Mouse (Mus musculus) liver, adult 2 months (tissue): ENCODE data around the gene Clcn6. TPM values are rescaled to one million over a fixed set of nuclear protein-coding genes. Genes with fewer than 3 reads are reported as not detected.

Experiments
- DNase-seq: peaks from one replicate; pipeline ENCODE4 v3.0.0-alpha.2; 2011; ENCODE audit warnings: low read depth, low spot score; ENCODE audit errors: extremely low read depth
- H3K27ac ChIP-seq: fragments of 200-500 bp; replicated peaks from 2 replicates; pipeline ENCODE4 v1.5.1; 2012; ENCODE audit warnings: low read depth, mild to moderate bottlenecking, control low read depth, inconsistent platforms, low read length; ENCODE audit not compliant: insufficient read depth
- H3K27me3 ChIP-seq: fragments of 200-500 bp; 2 replicates; pipeline ENCODE4 v1.6.1; 2012; ENCODE audit warnings: mild to moderate bottlenecking, moderate library complexity, low read length, inconsistent platforms; ENCODE audit not compliant: control insufficient read depth, insufficient read depth
- H3K36me3 ChIP-seq: fragments of 200-500 bp; 2 replicates; pipeline ENCODE4 v1.6.1; 2012; ENCODE audit warnings: low read length, inconsistent platforms; ENCODE audit not compliant: control insufficient read depth, insufficient read depth
- H3K4me1 ChIP-seq: fragments of 200-500 bp; 2 replicates; pipeline ENCODE4 v1.6.1; 2011; ENCODE audit warnings: low read length; ENCODE audit not compliant: control insufficient read depth, insufficient read depth
- H3K4me3 ChIP-seq: fragments of 200-500 bp; 2 replicates; pipeline ENCODE4 v1.5.1; 2011; ENCODE audit warnings: low read depth, mild to moderate bottlenecking, control low read depth, low read length, moderate library complexity; ENCODE audit not compliant: insufficient read depth
- H3K79me2 ChIP-seq: fragments of 200-500 bp; 2 replicates; pipeline ENCODE4 v1.6.1; 2012; ENCODE audit warnings: inconsistent platforms, mild to moderate bottlenecking, low read length, moderate library complexity; ENCODE audit not compliant: control insufficient read depth, insufficient read depth
- H3K9ac ChIP-seq: fragments of 200-500 bp; 2 replicates; pipeline ENCODE4 v1.6.1; 2012; ENCODE audit warnings: low read depth, mild to moderate bottlenecking, control low read depth, inconsistent platforms, low read length
- CTCF ChIP-seq: fragments of 200-500 bp; IDR thresholded peaks from 2 replicates; pipeline ENCODE4 v1.5.1; 2011; ENCODE audit warnings: low read depth, low read length, control low read depth
- POLR2A ChIP-seq: fragments of 200-500 bp; IDR thresholded peaks from 2 replicates; pipeline ENCODE4 v1.6.1; 2011; ENCODE audit warnings: low read length, control low read depth; ENCODE audit not compliant: insufficient read depth; ENCODE audit errors: extremely low read depth
- WGBS: fragments of 180-500 bp; shearing (Covaris S2); methylation state at CpG from one replicate; pipeline ENCODE4 v1.1.7; 2018; 5-methylcytosine and 5-hydroxymethylcytosine counted together
- polyA plus RNA-seq: library from polyadenylated mRNA; depleted of rRNA; stranded (reverse); fragments of >200 nt; gene quantifications from 2 replicates; pipeline ENCODE4 v1.2.3, GENCODE M21; 2012
- total RNA-seq: library from RNA; depleted of rRNA; stranded (reverse); fragments of >200 nt; gene quantifications from 2 replicates; pipeline ENCODE4 v1.2.3, GENCODE M21; 2014

Clcn6 gene
- total and polyA plus RNA-seq, 2 experiments: 1.8 to 5.3 TPM

DNA sequence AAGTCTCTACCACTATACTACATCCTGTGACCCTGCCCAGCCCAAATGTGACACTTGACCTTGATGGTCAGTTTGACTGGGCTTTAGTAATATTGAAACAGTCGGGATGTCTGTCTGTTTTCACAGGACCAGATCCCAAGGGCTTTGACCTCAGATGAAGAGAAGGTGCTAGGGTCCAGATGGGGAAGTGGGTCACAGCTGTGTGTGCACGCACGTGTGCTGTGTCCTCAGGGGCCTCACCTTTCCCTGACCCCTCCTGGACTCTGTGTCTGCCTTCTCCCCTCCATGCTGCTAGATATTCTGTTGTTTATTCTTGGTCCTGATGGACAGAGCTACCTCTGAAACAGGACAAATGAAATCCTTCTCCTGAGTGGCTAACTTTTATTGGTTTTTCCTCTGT is 27.3 kb downstream of the Clcn6 start:
- Histone ChIP-seq H3K9ac (no peak overlapping the region), H3K27me3 (no peaks in the 10 kb centered on the region), H3K36me3 (peaks cover 13% of the 10 kb centered on the region; the same call in 1 of the 2 replicates), H3K4me3 (no peak overlapping the region), H3K27ac (no peak overlapping the region), H3K4me1 (no peaks in the 10 kb centered on the region), H3K79me2 (no peaks in the 10 kb centered on the region)
- TF ChIP-seq POLR2A (no peak), CTCF (no peak)
- 62% methylated on average over 3 of the region's 3 CpGs for WGBS
- DNase-seq: no peak

DNA sequence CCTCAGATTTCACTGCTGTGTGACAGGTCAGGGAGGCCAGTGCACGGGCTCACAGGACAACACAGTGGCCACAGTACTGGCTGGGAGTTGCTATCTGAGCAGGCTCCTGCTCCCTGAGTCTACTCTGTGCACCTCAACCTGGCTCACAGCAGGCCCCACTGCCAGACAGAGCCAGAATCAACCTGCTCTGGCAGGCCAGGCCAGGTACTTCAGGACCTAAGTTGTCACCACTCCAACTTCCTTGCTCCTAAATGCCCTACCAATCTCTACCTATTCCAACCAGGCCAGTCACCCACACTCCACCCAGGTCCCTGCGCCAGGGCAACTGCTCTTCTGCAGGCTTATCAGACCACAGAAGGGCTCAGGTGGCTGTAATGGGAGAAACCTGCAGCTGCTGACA is 29.0 kb downstream of the Clcn6 start:
- Histone ChIP-seq H3K27ac (no peak overlapping the region), H3K9ac (no peak overlapping the region), H3K4me1 (no peaks in the 10 kb centered on the region), H3K79me2 (no peaks in the 10 kb centered on the region), H3K27me3 (no peaks in the 10 kb centered on the region), H3K4me3 (no peak overlapping the region), H3K36me3 (peaks cover 15% of the 10 kb centered on the region; the same call in 1 of the 2 replicates)
- WGBS: 93% methylated on average over 2 of the region's 2 CpGs
- TF ChIP-seq POLR2A (no peak), CTCF (no peak)
- no peak for DNase-seq

GRCm38 (mm10) chr4:148008412-148008811 is 30.2 kb downstream of the Clcn6 start:
- no peak overlapping the region for H3K9ac ChIP-seq
- no peak overlapping the region for H3K4me3 ChIP-seq
- no peaks in the 10 kb centered on the region for H3K4me1 ChIP-seq
- WGBS: 91% methylated on average over 4 of the region's 4 CpGs
- no peaks in the 10 kb centered on the region for H3K27me3 ChIP-seq
- no peak overlapping the region for H3K27ac ChIP-seq
- peaks cover 15% of the 10 kb centered on the region; the same call in 1 of the 2 replicates for H3K36me3 ChIP-seq
- no peaks in the 10 kb centered on the region for H3K79me2 ChIP-seq
- TF ChIP-seq POLR2A (no peak), CTCF (peak; percentile 75)
- no peak for DNase-seq

DNA sequence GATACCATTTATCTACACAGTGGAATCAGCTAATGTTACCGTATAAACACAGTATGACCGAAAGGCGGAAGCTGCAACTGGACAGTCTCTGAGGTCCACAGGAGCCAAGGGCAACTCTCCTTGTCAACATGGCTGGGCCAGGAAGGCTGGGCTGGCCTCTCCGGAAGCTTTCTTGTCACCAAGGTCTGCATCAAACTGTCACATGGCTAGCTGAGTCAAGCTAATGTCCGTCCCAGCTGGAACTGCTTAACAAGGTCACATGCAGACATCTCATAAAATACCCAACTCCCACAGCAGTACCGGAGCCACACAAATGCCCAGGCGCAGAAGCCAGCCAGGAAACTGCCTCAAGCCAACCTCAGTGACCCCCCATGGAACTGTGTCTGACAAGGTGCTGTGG is 34.3 kb downstream of the Clcn6 start:
- TF ChIP-seq CTCF (no peak), POLR2A (no peak)
- no peaks in the 10 kb centered on the region for H3K4me1 ChIP-seq
- peaks cover 12% of the 10 kb centered on the region; the same call in 1 of the 2 replicates for H3K36me3 ChIP-seq
- H3K79me2 ChIP-seq: no peaks in the 10 kb centered on the region
- DNase-seq: no peak
- no peak overlapping the region for H3K4me3 ChIP-seq
- no peak overlapping the region for H3K27ac ChIP-seq
- no peaks in the 10 kb centered on the region for H3K27me3 ChIP-seq
- H3K9ac ChIP-seq: no peak overlapping the region
- WGBS: 89% methylated on average over 7 of the region's 7 CpGs

DNA sequence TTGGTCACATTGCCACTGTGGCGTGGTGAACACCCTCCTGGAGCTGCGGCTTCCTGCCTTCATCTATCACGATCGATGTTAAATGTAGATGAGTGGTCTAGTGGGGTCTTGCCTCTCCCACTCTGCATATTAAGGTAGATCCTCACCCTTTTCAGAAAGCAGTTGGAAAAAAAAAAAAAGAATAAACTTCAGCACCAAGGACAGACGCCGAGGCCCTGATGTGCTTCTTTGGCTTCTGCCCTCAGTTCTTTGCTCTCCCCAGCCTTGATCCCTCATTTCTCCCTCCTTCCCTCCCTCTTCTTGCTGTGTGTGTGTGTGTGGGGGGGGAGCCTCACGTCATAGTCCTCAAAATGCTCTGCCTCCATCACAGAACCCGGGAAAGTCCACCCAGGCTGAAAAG is 36.8 kb downstream of the Clcn6 start:
- H3K36me3 ChIP-seq: peaks cover 7% of the 10 kb centered on the region; the same call in 1 of the 2 replicates
- H3K4me1 ChIP-seq: no peaks in the 10 kb centered on the region
- no peak overlapping the region for H3K4me3 ChIP-seq
- TF ChIP-seq CTCF: no peak
- no peak for TF ChIP-seq POLR2A
- WGBS: 44% methylated on average over 8 of the region's 8 CpGs
- H3K79me2 ChIP-seq: no peaks in the 10 kb centered on the region
- no peak overlapping the region for H3K9ac ChIP-seq
- H3K27me3 ChIP-seq: no peaks in the 10 kb centered on the region
- H3K27ac ChIP-seq: no peak overlapping the region
- DNase-seq: no peak

DNA sequence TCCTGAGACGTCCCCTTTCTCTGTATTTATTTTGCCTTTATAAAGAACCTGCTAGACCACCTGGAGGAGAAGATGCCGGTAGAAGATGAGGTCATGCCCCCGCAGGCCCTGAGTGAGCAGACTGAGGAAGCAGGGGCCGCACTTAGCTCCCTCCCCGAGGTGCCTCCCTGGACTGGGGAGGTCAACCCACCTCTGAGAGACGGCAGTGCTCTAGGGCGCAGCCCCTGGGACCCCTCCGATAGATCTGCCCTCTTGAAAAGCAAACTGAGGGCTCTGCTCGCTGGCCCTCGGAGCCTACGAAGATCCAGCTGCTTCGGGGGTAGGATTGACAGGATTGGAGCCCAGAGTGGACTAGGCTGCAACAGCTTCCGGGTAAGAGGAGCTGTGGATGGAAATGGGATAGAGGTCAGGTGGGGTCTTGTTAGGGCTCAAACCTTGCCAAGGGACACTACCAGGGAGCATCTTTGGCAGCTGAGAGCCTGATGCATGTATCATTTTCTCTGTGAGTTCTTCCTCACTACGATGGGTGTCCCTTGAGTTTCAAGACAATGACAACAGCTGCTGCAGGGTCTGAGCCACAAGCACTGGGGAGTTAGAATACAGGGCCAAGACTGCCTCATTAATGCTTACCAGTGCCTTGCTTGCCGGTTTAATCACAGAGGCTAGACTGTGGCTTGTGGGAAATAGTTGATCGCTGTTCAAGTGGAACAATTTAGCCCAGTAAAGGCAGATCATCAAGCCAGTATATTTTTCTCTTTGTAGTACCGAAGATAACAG is 37.4 kb downstream of the Clcn6 start:
- Histone ChIP-seq H3K27me3 (no peaks in the 10 kb centered on the region), H3K4me1 (no peaks in the 10 kb centered on the region), H3K4me3 (no peak overlapping the region), H3K27ac (no peak overlapping the region), H3K79me2 (no peaks in the 10 kb centered on the region), H3K36me3 (peaks cover 2% of the 10 kb centered on the region; the same call in 1 of the 2 replicates), H3K9ac (no peak overlapping the region)
- no peak for TF ChIP-seq POLR2A
- no peak for TF ChIP-seq CTCF
- 84% methylated on average over 17 of the region's 17 CpGs for WGBS
- DNase-seq: no peak
